Mouse (Mus musculus) testis, postnatal 14 days (tissue): ENCODE measurements at regions not wholly inside any gene's neighbourhood (a gene's known extent, or its start where the extent isn't known, plus 50 kb on each side); places are given as distances from the start of the nearest gene placed in this dataset.

ENCODE experiments used
- DNase-seq: peaks from one replicate; pipeline ENCODE4 v3.0.0; 2021; ENCODE audit warnings: low spot score

GRCm38 (mm10) chr9:113419801-113420200 is 288.3 kb downstream of the Pdcd6ip start:
- no peak for DNase-seq

- DNase-seq: no peak
Measured at GRCm38 (mm10) chr9:113417106-113417505, 291.0 kb downstream of the Pdcd6ip start.

GRCm38 (mm10) chr9:113415511-113415931 is 292.5 kb downstream of the Pdcd6ip start:
- DNase-seq: no peak

GRCm38 (mm10) chr9:113414690-113415089 is 293.4 kb downstream of the Pdcd6ip start:
- no peak for DNase-seq

- DNase-seq: no peak
Measured at GRCm38 (mm10) chr9:113413851-113414250, 294.2 kb downstream of the Pdcd6ip start.

GRCm38 (mm10) chr9:113411638-113412037 is 296.4 kb downstream of the Pdcd6ip start:
- DNase-seq: no peak

DNA sequence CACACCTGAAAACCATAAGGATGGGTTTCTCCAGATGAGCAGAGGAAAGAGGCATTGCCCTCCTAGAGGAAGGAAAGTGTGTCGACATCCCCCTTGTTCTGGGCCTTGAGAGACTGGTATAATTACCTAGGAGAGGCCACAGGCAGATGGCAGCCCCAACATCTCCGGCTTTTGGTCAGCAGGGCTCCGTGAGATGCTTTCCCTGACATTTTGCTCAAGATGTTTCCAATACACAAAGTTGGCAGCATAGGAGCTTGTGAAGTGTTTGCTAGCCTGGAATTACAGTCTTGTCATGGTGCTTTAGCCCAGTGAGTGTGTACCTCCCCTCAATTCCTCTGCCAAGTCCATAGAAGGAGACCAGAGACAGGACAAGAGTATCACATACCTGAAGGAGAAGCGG is 299.5 kb downstream of the Pdcd6ip start:
- no peak for DNase-seq

DNA sequence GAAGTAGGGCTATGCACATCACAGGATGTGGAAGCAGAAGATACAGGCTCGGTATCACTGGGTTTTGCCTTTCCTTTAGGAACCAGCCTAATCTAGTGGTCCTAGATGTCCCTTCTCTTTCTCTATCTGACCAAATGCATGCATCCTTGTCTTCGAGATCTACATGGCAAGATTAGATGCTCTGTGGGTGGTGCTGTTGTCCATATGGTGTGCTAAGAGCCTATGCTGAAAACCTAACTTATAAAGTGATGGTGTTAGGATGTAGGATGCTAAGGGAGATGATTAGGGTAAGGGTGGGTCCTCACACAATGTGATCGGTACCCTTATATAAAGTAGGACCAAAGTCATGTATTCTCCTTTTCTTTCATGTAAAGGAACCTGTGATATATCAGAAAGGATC is 313.7 kb downstream of the Pdcd6ip start:
- DNase-seq: no peak

GRCm38 (mm10) chr9:113387356-113387755 is 320.7 kb downstream of the Pdcd6ip start:
- DNase-seq: no peak

GRCm38 (mm10) chr9:113381591-113382110 is 326.4 kb downstream of the Pdcd6ip start:
- no peak for DNase-seq

- DNase-seq: no peak
Measured at GRCm38 (mm10) chr9:113380408-113381129, 327.5 kb downstream of the Pdcd6ip start.

GRCm38 (mm10) chr9:113378525-113378924 is 329.5 kb downstream of the Pdcd6ip start:
- DNase-seq: no peak

DNA sequence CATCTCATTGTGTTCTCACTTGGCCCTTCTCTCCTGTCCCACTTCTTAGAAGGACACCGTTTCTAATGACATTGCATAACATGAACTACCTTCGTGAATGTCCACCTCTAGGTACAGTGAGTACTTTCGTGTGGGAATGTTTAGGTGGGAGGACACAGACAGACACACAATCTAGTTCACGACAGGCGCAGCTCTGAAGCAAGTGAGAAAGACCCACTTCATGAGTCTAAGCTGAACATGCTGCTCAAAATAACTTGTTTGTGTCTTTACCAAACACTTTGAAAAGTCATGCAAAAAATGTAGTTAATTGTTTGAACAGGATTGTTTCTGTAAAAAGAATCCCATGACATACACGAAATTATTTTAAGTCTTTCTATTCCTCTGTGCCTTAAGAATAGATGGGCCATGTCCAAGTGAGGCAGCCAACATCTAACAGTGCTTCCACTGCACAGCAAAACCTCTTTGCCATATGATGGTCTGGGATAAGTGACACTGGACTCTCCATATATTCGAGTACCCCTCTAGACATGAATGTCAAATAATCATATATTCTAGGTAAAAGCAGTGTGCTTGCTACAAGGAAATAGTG is 336.2 kb downstream of the Pdcd6ip start:
- no peak for DNase-seq

GRCm38 (mm10) chr9:113347942-113348341 is 360.1 kb downstream of the Pdcd6ip start:
- DNase-seq: no peak

- DNase-seq: no peak
Measured at GRCm38 (mm10) chr9:113346531-113346930, 361.5 kb downstream of the Pdcd6ip start.

- DNase-seq: no peak
Measured at GRCm38 (mm10) chr9:113342131-113342530, 365.9 kb downstream of the Pdcd6ip start.

DNA sequence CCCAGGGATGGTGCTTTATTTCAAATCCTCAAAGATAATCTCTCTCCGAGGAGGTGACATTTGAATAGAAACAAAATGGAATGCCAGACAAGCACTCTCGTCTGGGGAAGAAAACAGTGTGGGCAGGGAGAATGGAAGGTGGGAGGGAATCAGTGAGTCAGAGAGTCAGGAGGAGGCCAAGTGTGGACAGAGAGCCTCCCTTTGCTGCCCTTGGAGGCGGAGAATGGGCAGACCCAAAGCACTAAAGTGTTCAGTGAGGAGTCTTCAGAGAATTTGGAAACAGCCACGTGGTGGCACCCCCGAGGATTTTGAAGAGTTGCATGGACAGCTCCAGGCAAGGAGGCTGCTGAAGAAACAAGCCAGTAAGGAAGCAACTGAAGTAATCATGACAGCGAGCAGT is 367.2 kb downstream of the Pdcd6ip start:
- no peak for DNase-seq

DNA sequence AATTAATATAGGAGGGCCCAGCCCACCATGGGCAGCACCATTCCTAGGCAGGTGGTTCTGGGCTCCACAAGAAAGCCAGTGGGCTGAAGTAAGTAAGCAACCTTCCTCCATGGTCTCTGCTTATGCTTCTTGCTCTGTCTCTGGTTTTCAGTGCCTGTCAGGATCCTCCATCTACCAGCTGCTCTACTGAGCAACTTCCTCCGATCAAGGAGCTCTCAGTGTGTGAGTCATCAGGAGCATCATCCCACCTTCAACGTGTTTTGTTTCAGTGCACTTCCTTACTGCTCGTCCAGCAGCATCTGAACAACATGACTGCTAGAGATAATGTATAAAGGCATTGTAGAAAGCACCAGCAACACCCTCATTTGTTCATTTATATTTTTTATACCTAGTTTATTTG is 368.0 kb downstream of the Pdcd6ip start:
- DNase-seq: no peak

- no peak for DNase-seq
Measured at GRCm38 (mm10) chr9:113324489-113324888, 383.6 kb downstream of the Pdcd6ip start.

DNA sequence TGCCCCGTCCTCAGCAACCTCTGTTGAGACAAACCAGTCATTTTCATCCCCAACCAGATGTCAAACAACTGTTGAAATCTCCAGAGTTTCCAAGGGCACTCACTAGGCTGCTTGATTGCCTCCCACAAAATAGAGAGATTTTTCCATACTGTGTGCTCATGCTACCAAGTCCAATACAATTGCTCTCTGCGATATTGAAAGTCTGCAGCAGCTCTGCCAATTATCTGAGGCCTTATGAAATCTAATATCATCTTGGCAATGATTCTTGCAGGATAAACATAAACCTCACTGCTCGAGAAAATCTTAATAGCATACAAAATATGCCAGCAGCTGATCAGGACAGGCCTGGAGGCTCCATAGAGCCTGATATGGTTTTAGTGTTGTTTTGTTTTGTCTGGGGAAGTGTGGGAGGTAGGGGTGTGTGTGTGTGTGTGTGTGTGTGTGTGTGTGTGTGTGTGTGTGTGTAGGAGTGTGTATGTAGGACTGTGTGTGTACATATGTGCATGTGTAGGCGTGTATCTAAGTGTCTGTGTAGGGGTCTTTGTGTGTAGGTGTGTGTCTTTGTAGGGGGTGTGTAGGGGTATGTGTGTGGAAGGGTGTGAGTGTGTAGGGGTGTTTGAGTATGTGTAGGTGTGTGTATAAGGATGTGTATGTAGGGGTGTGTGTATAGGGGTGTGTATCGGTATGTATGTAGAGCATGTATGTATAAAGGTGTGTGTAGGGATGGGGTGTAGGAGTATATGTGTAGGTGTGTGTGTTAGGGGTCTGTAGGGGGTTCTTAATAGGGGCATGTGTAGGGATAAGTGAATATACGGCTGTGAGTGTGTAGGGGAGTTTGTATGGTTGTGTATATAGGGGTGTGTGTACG is 398.1 kb downstream of the Pdcd6ip start:
- DNase-seq: no peak

DNA sequence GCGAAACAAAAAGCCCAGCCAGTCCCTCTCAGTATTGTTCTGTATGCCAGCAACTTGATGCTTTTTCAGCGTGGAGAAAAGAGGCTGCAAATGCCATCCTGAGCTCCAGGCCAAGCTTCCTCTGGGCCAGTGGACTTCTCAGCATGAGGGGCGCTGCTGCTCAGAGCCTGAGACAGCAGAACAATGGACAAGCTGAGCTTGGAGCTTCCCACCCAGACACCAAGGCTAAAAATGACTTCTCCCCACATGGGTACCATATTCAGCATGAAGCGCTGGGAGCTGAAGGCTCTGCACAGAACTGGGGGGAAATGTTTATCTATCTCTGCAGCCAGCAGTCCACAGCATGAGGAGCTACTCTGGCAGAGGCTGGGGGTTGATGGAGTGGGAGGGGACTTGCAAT is 402.3 kb downstream of the Pdcd6ip start:
- DNase-seq: no peak

DNA sequence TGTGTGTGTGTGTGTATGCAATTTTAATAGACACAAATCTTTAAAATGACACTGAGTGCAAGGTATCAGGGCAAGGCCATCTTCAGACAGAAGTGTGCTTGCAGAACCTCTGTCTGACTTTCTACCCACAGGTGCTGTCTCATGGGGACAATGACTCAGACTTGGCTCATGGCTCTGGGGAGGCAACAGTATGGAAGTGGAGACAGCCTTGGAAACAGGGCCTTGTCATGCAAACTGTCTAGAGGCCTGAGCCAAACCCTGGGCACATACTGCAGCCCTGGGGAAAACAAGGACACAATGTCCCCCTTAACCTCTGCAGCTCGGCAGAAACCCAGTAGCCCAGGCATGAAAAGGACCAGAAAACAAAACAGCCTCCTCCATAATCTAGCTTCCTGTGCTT is 405.6 kb downstream of the Pdcd6ip start:
- DNase-seq: no peak

DNA sequence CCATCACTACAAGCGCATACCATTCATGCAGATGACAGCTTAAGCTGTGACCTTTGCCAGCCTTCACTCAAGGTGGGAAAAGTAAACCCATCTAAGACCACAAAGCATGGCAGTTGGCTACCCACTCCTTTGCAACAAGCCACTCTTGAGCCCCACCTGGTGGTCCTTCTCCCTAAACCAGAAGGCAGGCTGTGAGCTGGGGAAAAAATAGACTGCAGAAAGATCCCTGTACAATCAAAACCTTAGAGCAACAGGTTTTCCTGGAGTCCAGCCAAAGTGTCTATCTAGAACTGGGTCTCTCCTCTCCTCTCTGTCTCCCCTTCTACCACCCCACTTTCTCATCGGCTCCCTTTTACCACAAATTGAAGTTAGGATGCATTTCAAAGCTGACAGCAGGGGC is 407.2 kb downstream of the Pdcd6ip start:
- no peak for DNase-seq
